Mouse (Mus musculus) frontal cortex, postnatal 25 days (tissue): Measurements from ENCODE around the gene Fam131b.
A peak's percentile ranks its signal among the peaks of the same experiment; 100 is the strongest.

Experiments used
- DNase-seq, 2 experiments: peaks; one replicate each; pipeline ENCODE4 v3.0.0; 2022; ENCODE audit warnings: low spot score in 2 of 2

Fam131b gene

DNA sequence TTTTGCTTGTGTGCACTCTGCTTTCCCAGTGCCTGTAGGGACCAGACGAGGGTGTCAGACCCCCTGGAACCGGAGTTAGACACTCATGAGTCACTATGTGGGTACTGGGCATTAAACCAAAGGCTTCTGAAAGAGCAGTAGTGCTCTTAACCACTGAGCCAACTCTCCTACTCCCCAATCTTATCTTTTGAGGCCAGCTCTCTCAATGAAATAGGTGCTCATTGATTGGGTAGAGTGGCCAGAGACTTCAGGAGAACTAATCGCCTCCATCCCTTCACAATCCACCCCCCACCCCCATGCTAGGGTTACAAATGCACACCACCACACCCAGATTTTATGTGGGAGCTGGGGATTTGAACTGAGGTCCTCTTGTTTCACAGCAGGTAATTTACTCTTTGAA is 4.3 kb upstream of the Fam131b start:
- no peak for DNase-seq

DNA sequence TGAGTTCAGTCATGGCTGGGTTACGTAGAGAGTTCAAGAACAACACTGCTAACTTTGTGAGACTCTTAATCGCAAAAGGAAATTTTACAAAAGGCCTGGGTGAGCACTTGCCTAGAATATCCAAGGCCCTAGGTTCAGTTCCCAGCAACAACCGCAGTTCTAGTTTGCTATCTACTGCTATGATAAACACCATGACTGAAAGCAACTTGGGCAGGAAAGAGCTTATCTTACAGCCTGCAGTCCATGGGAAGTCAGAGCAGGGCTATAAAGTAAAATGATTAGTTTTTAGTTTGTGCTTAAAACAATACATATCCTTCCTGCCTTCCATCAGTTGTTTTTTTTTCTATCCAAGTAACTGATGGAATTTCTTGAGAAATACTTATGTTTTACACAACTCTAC is 2.1 kb upstream of the Fam131b start:
- no peak for DNase-seq

DNA sequence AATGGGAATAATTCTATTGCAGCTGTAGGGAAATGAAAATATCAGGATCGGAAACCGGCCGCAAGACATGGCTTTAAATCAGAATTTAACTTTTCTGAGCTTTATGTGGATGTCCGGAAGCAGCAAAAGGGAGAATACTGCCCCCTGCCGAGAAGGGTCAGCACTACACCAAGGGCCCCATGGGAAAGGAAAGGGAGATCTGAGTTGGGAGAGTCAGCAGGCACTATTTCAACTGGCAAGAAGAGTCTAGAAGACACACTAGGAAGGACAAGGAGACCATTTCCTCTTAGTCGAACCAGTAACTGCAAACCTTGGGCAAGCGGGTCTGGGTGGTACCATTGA is 796 bp upstream of the Fam131b start:
- DNase-seq: peak; percentile 87

DNA sequence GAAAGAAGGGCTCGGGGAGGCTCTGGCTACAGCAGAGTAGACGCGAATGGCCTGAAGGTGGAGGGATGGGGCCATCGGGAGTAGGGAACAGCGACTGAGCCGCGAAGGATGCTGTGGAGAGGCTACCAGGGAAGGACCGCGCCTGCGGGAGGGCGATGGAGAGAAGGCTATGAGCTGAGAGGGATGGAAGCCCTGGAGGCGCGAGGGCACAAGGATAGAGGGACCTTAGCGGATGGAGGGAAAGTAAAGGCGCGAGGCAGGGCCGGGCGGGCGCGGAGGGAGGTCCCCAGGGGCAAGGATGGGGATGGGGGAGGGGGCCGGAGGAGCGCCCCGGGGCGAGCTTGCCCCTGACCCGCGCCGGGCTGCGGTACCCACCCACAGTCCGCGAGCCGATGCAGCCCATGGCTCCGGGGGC is 369 bp downstream of the Fam131b start:
- peak in 1 of 2 experiments; percentile 26 for DNase-seq

DNA sequence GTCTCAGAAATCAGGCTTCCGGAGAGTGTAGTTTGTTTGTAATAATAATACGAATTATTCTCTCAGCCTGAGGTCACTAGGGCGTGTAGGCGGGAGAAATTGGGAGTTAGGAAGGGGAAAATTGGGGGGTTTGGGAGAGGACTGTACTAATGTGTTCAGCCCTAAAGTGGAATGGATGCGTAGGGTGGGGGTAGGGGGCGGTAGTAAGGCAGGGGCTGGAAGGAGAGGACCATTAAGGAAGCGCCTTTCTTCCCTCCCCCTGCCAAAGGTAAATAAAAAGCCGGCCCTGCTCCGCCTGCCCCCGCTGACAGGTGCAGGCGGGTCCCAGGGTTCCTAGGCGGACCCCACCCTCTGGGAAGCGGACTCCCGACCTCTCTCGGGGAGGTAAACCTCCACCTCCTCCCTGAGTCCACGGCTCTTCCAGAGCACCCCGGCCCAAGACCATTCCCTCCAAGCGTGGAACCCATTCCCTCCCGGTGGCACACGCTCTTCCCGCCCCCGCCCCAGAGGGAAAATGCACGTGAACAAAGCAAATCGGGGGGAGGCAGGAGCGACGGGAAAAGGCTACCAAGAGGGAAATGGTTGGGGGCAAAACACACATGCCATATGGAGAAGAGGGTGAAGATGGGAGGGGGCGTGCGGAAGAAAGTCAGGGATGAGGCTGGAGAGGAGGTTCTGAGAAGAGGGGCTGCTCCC is 924 bp downstream of the Fam131b start:
- DNase-seq: no peak

DNA sequence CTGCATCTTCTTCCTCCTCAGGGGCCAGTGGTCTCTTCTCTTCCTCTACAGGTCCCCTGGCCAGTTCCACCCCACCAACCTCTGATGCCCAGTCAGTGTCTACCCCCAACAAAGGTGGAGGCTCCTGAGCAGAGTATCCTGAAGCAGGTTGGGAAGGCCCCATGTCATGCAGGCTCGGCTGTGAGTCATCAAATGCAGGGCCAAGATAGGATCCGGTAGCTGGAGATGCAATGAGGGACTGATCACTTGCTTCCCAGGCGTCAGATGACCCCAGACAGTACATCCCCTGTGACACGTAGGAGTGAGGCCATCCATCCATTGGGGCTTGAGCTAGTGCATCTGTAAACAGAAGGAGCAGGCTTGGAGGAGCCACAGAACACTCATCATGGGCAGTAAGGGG is 6.2 kb downstream of the Fam131b start:
- DNase-seq: no peak

DNA sequence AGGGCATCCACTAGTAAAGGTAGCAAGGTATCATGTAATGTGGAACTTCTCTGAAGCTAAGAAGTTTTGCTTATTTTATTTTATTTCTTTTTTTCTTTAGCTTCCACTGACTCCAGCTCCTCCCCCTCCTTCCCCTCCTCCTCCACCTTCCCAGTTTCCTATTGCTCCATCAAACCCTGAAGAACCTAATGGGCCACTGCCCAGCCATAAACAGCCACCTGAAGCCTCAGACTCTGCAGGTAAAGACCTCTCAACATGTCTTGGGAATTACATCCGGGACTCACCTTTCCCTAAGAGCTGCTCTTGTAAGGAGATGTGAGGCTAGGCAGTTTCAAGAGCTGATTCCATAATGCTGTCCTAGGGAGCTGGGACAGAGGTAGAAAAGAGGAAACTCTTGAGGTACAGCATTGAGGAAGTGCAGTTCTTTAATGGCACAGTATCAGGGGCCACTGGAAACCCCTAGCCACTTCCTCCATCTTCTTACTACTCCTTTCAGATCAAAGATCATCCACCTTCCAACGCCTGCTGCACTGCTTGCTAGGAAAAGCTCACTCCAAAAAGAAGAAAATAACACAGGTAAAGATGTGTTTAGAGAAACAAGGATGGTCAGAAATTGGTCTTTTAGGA is 13.9 kb downstream of the Fam131b start:
- DNase-seq: no peak

DNA sequence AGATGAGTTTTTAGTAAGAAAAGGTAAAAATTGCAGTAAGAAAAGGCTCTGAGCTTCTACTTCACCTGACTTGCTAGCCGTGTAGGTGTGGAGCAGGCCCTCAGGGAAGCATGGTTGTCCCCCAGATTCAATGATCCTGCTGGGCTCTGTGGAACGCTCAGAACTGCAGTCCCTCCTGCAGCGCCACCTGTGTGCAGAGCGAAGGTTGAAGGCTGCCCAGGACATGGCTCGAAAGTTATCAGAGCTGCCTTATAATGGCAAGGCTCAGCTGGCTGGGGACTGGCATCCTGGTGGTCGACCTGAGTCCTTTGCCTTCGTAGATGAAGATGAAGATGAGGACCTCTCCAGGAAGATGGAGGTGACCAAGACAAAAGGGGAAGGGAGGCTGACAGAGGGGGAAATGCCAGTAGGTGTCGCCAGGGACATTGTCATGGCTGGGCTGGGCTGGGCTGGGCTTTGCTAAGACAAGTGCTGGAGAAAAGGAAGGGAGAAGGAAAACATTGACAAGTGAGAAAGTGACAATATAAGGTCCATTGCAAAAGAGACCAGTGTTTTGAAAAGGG is 14.5 kb downstream of the Fam131b start:
- DNase-seq: no peak

DNA sequence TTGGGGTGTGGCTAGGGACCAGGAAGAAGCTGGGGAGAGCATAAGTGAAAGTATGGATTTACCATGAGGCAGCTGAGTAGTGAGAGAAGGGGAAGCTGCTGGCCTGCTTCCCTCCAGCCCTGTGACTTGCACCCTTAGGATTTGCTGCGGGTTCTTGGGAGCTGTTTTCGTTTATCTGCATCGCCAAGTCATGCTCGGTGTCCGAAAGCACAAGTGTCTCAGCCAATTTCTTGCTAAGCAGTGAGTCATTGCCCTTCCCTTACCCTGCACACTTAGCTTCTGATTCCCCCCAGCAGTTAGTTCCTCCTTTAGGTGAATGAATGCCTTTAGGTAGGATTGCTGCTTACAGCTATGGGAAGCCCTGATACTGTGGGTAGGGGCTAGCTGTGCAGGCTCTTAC is 25.1 kb downstream of the Fam131b start:
- DNase-seq: no peak

DNA sequence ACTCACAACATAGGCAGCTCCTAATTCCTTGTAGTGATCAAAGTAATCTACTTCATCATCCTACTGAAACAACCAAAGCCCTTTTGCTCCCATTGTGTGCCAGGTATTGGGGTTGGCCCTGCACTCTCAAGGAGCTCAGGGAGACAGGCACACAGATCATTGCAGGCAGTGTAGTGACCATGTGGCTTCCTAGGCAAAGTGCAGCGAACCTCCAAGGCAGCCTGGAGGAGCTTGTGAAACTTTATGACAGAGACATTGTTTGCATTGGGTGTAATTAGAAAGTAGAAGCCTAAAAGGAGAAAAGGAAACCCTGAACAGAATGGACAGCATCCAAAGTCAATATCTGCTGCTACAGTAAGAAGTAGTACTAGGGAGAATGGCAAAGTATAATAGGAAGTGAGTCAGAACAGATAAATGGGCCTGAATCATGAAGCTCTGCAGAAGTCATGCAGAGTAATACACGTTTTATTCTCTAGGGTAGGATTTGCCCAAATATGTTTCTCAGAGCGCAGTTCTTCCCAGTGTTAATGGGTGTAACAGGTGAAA is 28.8 kb downstream of the Fam131b start:
- DNase-seq: no peak

DNA sequence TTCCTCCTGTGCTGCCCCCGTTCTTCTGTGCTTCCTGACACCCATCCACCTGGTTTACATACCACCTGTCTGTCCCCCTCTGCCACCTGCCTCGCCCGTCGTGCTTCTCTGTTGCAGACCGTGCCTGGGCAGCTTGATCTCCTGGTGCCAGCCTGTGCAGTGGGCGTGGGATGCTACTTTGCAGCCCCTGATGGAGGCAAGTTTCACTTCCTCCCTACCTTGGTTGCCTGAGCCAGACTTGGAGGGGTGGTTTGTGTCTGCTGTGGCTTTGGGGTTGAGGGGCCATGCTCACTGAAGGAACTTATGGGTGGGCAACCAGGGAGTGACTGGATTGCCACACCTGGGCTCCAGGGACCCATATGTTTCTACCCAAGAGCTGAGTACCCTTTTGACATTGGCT is 31.1 kb downstream of the Fam131b start:
- no peak for DNase-seq

DNA sequence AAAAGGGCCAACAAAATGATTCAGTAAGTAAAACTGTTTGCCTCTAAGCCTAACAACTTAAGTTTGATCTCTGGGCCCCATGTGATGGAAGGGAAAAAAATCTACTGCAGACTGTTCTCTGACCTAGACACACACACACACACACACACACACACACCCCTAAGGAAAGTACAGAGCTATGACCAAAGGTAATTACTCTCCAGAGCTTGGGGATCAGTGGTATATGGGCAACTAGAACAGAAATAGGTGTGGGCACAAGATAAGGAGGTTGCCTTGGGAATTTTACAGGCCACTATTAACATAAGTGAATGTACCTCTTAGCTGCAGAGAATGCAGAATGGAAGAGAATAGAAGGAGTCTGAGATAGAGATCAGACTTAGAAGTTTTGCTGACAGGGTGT is 36.9 kb downstream of the Fam131b start:
- DNase-seq: no peak

DNA sequence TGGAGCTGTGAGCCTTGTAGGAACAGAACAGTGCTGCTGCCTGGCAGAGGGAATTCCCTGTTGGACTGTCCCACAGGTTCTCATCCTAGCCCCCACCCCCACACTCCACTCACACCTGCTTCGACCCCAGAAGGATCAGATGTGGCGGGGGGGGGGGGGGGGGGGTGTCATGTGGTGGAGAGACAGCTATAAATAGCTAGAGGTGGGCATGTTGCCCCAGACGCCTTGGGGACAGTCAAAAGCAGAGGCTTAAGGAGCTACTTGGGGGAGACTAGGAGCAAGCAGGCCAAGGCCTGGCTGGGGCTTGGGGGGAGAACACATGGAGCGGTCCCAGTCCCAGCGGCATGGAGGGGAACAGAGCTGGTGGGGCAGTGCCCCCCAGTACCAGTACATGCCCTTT is 38.0 kb downstream of the Fam131b start, which contains the start of gene Clcn1:
Clcn1 (plus strand) TSS at position 238 of the 400 bp plus-strand sequence.
- no peak for DNase-seq

DNA sequence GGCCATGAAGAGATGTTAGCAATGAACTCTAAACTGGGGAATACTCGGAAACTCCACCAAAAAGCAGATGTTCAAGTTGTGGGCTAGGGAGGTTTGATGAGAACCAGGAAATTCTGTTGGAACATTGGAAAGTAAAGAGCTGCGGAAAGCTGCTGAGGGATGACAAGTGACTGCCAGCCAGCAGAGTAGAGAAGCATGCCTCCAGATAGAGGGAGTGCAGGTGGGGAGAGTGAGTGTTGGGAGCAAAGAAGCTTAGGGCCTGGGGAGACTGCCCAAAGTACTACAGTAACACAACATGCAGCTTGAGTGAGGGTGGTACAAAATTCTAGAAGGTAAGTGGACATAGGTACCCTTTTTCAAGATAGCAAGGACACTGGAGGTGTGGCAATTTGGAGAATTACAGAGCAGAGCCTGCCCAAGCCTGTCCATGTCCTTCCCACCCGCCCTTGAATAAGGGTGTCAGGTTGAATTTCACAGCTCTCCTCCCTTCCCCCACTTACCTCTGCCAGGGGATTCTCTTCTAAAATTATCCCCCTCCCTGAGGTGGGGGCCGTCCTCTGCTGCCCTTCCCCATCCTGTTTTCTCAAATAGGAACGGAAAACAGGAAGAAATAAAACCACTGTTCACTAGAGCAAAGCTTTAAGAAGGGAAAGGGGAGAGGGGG is 41.4 kb downstream of the Fam131b start:
- no peak for DNase-seq

DNA sequence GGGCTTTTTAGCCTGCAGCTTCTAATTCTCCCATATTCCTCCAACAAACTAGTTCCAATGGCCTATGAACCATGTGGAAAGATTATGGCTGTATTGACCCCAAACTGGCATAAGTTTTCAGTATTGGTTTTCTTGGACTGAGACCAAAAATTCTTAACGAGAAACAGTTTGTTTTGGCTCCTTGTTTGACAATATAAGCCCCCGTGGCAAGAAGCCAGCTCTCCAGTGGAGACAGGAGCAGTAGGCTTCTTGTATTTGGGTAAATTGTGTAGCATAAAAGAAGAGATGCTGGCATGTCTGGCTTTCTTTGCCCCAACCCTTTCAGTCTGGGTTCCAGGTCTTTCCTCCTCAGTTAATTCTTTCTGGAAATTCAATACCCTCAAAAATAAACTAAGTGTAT is 48.3 kb downstream of the Fam131b start:
- no peak for DNase-seq

DNA sequence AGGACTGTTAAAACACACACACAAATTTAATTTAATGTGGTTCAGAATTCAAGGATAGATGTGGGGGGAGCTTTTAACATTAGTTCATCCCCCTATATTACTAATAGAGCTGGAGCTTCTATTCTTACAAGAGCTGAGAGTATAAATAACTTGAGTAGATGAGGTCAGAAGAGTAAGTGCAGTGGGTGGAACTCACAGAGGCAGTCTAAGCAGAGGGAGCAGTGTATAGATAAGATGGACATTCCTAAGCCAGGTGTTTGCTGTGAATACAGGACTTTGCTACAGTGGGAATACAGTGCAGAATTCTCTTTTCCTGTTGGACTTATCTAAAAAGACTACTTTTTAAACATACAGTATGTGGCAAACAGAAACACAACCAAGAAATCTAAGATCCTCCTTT is 53.6 kb downstream of the Fam131b start:
- DNase-seq: no peak

DNA sequence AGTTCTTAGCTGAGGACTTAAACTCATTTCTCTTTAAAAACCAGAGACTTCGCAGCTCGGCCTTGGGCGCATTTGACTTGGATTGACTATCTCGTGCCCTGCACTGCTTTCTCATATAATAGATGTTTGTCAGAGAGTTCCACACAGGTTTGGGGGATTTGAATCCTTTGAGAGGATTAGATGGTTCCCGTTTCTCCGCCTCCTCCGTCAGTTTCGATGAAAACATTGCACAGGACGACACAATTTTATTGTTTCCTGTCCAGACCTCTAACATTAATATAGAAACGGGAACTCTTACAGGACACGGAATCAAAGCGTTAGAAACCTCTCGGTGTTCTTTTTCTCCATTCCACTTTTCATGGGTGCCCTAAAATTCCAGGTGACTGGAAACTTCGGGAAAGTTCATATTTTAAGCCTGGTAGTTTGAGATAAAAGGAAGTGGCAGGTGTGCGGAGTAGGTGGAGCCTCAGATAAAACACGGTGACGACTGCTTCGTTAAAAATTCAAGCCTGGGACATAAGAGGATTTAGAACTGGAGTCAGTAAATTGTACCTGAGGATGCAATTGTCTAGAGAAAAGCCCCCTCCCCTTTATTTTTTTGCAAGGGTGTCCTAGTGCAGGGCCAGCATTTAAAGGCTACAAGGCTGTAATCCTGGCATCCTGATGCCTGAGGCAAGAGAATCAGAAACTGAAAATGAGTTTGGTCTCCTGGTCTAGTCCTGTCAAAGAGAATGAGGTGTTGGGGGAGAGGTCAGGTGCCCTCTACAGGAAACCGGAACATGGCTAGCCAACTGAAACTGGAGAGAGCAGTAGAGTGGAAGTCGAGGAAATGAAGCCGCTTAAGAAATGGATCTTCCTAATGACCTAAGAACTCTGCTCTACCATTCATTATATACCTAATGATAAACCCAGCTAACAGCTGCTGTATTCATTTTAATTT is 58.8 kb downstream of the Fam131b start:
- DNase-seq: no peak
